Mouse (Mus musculus): ENCODE results near the gene Dop1b. TPM values are rescaled to one million over a fixed set of nuclear protein-coding genes. Genes with fewer than 3 reads are reported as not detected.

Gene Dop1b
- polyA plus RNA-seq, 1 experiment from 2014 or later: 11.7 TPM

DNA sequence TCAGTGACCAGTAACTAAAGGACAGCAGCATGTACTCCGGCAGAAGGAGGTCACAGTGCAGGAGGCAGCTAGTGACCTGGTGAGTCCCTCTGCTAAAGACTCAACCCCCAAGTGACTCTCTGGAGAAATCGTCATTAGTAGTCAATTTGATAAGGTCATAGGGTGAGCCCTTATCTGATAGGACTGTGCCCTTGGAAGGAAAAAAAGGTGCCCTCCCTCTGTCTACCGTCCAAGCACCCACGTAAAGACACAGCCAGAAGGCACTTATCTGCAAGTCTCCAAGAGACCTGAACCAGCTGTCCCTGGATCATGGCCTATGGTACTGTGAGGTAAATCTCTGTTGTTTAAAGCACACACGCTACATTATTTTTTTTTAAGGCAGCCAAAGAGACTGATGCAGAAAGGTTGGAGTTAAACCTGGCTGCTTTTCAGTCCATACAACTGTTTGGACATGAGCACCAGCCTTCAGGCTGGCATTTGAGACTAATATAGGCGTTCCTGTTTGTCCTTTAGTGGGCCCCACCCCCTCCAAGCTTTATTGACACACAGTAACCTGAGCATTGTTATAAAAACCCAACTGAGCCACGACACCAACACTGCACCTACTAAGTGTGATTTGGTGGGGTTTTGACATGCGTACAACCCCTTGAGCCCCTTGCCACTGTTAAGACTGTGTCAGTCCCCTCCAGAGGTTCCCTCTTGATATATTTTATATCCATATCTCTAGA, 13.9 kb downstream of the Dop1b start:
- no peak overlapping the region for H3K9ac ChIP-seq (ENCODE audit: low read length)
- H3K27me3 ChIP-seq (ENCODE audit: control insufficient read depth, insufficient read depth, low read length): no peaks in the 10 kb centered on the region
- no peaks in the 10 kb centered on the region for H3K36me3 ChIP-seq (ENCODE audit: control insufficient read depth, insufficient read depth, low read length)
- no peak overlapping the region for H3K4me2 ChIP-seq
- ATAC-seq (ENCODE audit: low FRiP score) (no peak), DNase-seq (ENCODE audit: low spot score, missing footprints) (no peak)
- no peaks in the 10 kb centered on the region for H3K9me3 ChIP-seq (ENCODE audit: control insufficient read depth, low read length)
- no peak overlapping the region for H3K27ac ChIP-seq (ENCODE audit: low read depth, low read length)
- 77% methylated on average over 8 of the region's 8 CpGs for WGBS
- no peaks in the 10 kb centered on the region for H3K4me1 ChIP-seq (ENCODE audit: control insufficient read depth, insufficient read depth, low read length)
- no peak overlapping the region for H3K4me3 ChIP-seq (ENCODE audit: low read depth, low read length)

DNA sequence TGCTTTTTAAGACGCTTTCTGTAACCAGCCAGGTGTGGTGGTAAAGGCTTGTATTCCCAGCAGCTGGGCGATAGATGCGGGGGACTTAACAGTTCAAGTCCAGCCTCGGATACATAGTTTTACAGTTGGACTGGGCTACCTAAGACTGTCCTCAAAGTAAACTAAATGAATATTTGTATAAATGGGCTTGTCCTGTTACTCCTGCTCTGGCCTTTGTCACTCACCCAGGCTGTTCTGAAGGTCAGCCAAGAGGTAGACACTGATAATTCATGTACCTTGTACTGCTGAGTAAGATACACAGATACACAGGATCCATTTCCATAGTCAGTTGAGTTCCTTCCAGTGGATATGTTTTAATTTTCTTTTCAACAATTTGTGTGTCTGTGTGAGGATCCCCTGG, 14.5 kb downstream of the Dop1b start:
- Histone ChIP-seq H3K27me3 (ENCODE audit: control insufficient read depth, insufficient read depth, low read length) (no peaks in the 10 kb centered on the region), H3K36me3 (ENCODE audit: control insufficient read depth, insufficient read depth, low read length) (no peaks in the 10 kb centered on the region), H3K9me3 (ENCODE audit: control insufficient read depth, low read length) (no peaks in the 10 kb centered on the region), H3K4me1 (ENCODE audit: control insufficient read depth, insufficient read depth, low read length) (no peaks in the 10 kb centered on the region), H3K4me3 (ENCODE audit: low read depth, low read length) (no peak overlapping the region), H3K9ac (ENCODE audit: low read length) (no peak overlapping the region), H3K4me2 (no peak overlapping the region), H3K27ac (ENCODE audit: low read depth, low read length) (no peak overlapping the region)
- WGBS: 86% methylated on average over 4 of the region's 4 CpGs
- no peak for ATAC-seq (ENCODE audit: low FRiP score)
- no peak for DNase-seq (ENCODE audit: low spot score, missing footprints)

DNA sequence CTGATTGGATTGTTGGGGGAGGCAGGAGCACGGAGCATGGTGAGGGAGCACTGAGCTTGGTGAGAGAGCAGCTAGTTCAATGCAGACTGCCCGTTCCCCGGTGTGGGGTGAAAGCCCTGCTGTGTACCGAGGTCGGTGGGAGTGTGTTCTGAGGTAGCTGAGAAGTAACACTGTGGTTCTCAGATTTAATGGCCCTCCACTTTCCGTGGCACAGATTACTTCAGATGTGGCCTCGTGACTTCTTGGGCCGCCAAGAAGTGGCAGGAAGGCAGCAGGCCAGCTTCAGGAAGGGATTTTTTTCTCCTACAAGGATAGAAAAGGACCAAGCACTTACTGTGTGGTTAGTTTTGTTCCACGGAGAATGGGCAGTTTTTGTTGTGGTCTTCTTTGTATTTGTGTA, 17.0 kb downstream of the Dop1b start:
- Histone ChIP-seq H3K4me3 (ENCODE audit: low read depth, low read length) (no peak overlapping the region), H3K4me1 (ENCODE audit: control insufficient read depth, insufficient read depth, low read length) (no peaks in the 10 kb centered on the region), H3K27ac (ENCODE audit: low read depth, low read length) (no peak overlapping the region), H3K27me3 (ENCODE audit: control insufficient read depth, insufficient read depth, low read length) (no peaks in the 10 kb centered on the region), H3K9ac (ENCODE audit: low read length) (no peak overlapping the region), H3K9me3 (ENCODE audit: control insufficient read depth, low read length) (no peaks in the 10 kb centered on the region), H3K36me3 (ENCODE audit: control insufficient read depth, insufficient read depth, low read length) (no peaks in the 10 kb centered on the region), H3K4me2 (no peak overlapping the region)
- DNase-seq (ENCODE audit: low spot score, missing footprints) (no peak), ATAC-seq (ENCODE audit: low FRiP score) (no peak)
- 77% methylated on average over 9 of the region's 9 CpGs for WGBS

DNA sequence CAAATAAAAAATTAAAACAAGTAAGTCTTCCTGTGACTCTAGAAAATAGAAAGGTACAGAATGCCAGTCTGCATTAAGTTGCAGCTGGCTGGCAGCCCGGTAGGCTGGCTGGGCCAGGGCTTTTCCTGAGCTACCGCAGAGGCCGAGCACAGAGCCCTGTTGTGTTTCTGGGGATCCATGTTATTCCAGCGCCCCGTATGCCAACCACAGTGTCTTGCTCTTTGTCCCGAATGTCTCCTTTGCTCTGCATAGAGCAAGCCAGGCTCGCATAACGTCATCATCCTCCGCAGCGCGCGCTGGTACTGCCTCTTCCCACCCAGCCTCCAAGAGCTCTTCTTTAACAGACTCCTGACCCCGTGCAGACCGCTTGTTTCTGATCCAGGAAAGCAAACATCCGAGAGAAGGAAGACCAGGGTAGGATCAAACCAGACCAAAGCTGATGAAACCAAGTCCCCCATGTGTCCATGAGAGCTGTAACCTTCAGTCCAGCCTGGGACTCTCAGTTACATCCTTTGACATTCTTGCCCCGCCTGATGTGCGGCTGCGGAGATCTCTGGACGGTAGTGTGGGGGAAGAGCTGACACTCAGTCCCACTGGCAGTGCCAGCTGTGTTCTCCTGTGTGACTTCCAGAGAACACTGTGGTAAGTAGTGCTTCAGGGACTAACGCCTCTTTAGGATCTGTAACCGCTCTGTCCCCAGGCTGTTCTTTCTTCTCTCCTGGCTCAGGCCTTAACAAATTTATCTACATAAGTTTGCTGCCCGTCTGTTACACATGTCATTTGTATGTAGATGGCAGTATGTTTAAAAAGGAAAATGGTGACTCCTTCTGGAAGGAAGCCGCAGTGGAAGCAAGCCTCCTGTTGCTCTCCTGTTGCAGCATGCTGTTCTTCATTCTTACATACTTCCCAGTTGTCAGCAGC, 18.4 kb downstream of the Dop1b start:
- H3K9ac ChIP-seq (ENCODE audit: low read length): no peak overlapping the region
- H3K27ac ChIP-seq (ENCODE audit: low read depth, low read length): no peak overlapping the region
- no peaks in the 10 kb centered on the region for H3K4me1 ChIP-seq (ENCODE audit: control insufficient read depth, insufficient read depth, low read length)
- no peaks in the 10 kb centered on the region for H3K27me3 ChIP-seq (ENCODE audit: control insufficient read depth, insufficient read depth, low read length)
- 86% methylated on average over 23 of the region's 23 CpGs for WGBS
- H3K4me2 ChIP-seq: no peak overlapping the region
- ATAC-seq (ENCODE audit: low FRiP score): no peak
- no peak overlapping the region for H3K4me3 ChIP-seq (ENCODE audit: low read depth, low read length)
- no peak for DNase-seq (ENCODE audit: low spot score, missing footprints)
- no peaks in the 10 kb centered on the region for H3K9me3 ChIP-seq (ENCODE audit: control insufficient read depth, low read length)
- no peaks in the 10 kb centered on the region for H3K36me3 ChIP-seq (ENCODE audit: control insufficient read depth, insufficient read depth, low read length)

- no peak for ATAC-seq (ENCODE audit: low FRiP score)
Observed at GRCm38 (mm10) chr16:93731310-93731709, 19.6 kb downstream of the Dop1b start.

GRCm38 (mm10) chr16:93732875-93733569, 21.3 kb downstream of the Dop1b start:
- Histone ChIP-seq H3K27me3 (ENCODE audit: control insufficient read depth, insufficient read depth, low read length) (no peaks in the 10 kb centered on the region), H3K4me1 (ENCODE audit: control insufficient read depth, insufficient read depth, low read length) (no peaks in the 10 kb centered on the region), H3K36me3 (ENCODE audit: control insufficient read depth, insufficient read depth, low read length) (no peaks in the 10 kb centered on the region), H3K9ac (ENCODE audit: low read length) (no peak overlapping the region), H3K27ac (ENCODE audit: low read depth, low read length) (no peak overlapping the region), H3K9me3 (ENCODE audit: control insufficient read depth, low read length) (no peaks in the 10 kb centered on the region), H3K4me3 (ENCODE audit: low read depth, low read length) (no peak overlapping the region), H3K4me2 (no peak overlapping the region)
- DNase-seq (ENCODE audit: low spot score, missing footprints) (no peak), ATAC-seq (ENCODE audit: low FRiP score) (no peak)
- WGBS: 79% methylated on average over 18 of the region's 18 CpGs

More at GRCm38 (mm10) chr16:93731310-93731709, 19.6 kb downstream of the Dop1b start:
- H3K27ac ChIP-seq (ENCODE audit: low read depth, low read length): no peak overlapping the region
- no peaks in the 10 kb centered on the region for H3K27me3 ChIP-seq (ENCODE audit: control insufficient read depth, insufficient read depth, low read length)
- H3K4me3 ChIP-seq (ENCODE audit: low read depth, low read length): no peak overlapping the region
- WGBS: 92% methylated on average over 8 of the region's 8 CpGs
- no peaks in the 10 kb centered on the region for H3K4me1 ChIP-seq (ENCODE audit: control insufficient read depth, insufficient read depth, low read length)
- H3K4me2 ChIP-seq: no peak overlapping the region
- no peaks in the 10 kb centered on the region for H3K9me3 ChIP-seq (ENCODE audit: control insufficient read depth, low read length)
- no peak for DNase-seq (ENCODE audit: low spot score, missing footprints)
- H3K9ac ChIP-seq (ENCODE audit: low read length): no peak overlapping the region
- no peaks in the 10 kb centered on the region for H3K36me3 ChIP-seq (ENCODE audit: control insufficient read depth, insufficient read depth, low read length)

DNA sequence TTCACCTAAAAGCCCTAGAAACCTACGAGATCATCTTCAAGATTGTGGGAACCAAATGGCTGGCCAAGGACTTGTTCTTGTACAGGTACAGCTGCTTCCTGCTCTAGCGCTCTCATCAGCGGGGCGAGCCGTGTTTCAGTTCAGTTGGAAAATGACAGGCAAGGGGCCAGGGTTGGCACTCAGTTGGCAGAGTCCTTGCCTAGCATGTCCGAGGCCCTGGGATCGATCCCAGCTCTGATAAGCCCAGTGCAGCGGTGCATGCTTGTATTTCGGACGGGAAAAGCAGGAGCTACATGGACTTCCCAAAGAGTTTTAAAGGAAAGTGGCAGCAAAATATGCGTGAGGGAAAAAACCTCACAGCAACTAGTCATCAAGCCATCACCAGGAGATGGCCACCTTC, 27.5 kb downstream of the Dop1b start:
- Histone ChIP-seq H3K9ac (ENCODE audit: low read length) (no peak overlapping the region), H3K4me1 (ENCODE audit: control insufficient read depth, insufficient read depth, low read length) (no peaks in the 10 kb centered on the region), H3K4me2 (no peak overlapping the region), H3K9me3 (ENCODE audit: control insufficient read depth, low read length) (no peaks in the 10 kb centered on the region), H3K27ac (ENCODE audit: low read depth, low read length) (no peak overlapping the region), H3K27me3 (ENCODE audit: control insufficient read depth, insufficient read depth, low read length) (no peaks in the 10 kb centered on the region), H3K4me3 (ENCODE audit: low read depth, low read length) (no peak overlapping the region), H3K36me3 (ENCODE audit: control insufficient read depth, insufficient read depth, low read length) (no peaks in the 10 kb centered on the region)
- DNase-seq (ENCODE audit: low spot score, missing footprints): no peak
- ATAC-seq (ENCODE audit: low FRiP score): no peak
- WGBS: 94% methylated on average over 11 of the region's 11 CpGs

DNA sequence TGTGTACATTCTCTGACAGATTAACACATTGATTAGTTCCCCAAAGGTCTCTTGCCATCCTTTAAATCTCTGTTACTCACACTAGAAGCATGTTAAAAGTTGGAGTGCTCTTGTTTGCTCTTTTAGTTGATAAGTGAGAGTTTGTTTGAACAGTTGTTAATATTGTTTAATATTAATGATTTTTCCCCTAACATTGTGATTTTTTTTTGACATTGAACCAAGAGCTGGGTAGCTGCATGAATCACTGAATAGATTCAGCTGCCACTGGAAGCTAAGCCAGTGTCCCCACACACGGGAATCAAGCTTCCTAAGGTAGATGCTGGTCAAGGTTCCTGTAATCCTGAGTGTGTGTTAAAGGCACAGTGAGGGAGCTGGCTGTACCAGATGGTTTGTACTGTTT, 31.2 kb downstream of the Dop1b start:
- no peak overlapping the region for H3K27ac ChIP-seq (ENCODE audit: low read depth, low read length)
- WGBS: 56% methylated on average over 1 of the region's 1 CpGs
- ATAC-seq (ENCODE audit: low FRiP score): no peak

DNA sequence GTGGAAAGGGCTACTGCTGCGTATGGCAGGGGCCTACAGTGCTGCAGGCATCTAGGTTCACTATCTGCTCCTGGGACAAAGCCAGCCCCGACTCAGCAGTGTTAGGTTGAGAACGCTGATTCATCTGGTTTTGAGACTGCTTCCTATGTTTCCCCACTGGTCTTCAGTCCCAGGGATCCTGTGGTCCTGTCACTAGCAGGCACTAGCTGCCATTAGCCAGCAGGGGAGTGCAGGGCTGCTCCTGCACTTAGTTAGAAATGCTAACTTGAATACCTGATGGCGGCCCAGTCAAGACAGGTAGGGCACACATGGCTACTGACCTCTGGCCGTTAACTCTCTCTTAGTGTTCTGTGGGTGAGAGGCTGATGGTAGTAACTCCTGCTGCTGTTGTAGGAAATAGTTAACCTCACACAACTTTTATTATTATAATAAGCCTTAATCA, 32.4 kb downstream of the Dop1b start:
- H3K27me3 ChIP-seq (ENCODE audit: control insufficient read depth, insufficient read depth, low read length): no peaks in the 10 kb centered on the region
- no peaks in the 10 kb centered on the region for H3K36me3 ChIP-seq (ENCODE audit: control insufficient read depth, insufficient read depth, low read length)
- 74% methylated on average over 5 of the region's 5 CpGs for WGBS
- H3K4me3 ChIP-seq (ENCODE audit: low read depth, low read length): no peak overlapping the region
- ATAC-seq (ENCODE audit: low FRiP score) (no peak), DNase-seq (ENCODE audit: low spot score, missing footprints) (no peak)
- no peak overlapping the region for H3K4me2 ChIP-seq
- no peaks in the 10 kb centered on the region for H3K9me3 ChIP-seq (ENCODE audit: control insufficient read depth, low read length)
- no peak overlapping the region for H3K27ac ChIP-seq (ENCODE audit: low read depth, low read length)
- H3K9ac ChIP-seq (ENCODE audit: low read length): no peak overlapping the region
- H3K4me1 ChIP-seq (ENCODE audit: control insufficient read depth, insufficient read depth, low read length): no peaks in the 10 kb centered on the region

More for the DNA sequence above, 31.2 kb downstream of the Dop1b start:
- no peaks in the 10 kb centered on the region for H3K27me3 ChIP-seq (ENCODE audit: control insufficient read depth, insufficient read depth, low read length)
- no peaks in the 10 kb centered on the region for H3K9me3 ChIP-seq (ENCODE audit: control insufficient read depth, low read length)
- H3K36me3 ChIP-seq (ENCODE audit: control insufficient read depth, insufficient read depth, low read length): no peaks in the 10 kb centered on the region
- H3K9ac ChIP-seq (ENCODE audit: low read length): no peak overlapping the region
- no peaks in the 10 kb centered on the region for H3K4me1 ChIP-seq (ENCODE audit: control insufficient read depth, insufficient read depth, low read length)
- no peak overlapping the region for H3K4me3 ChIP-seq (ENCODE audit: low read depth, low read length)
- no peak for DNase-seq (ENCODE audit: low spot score, missing footprints)
- no peak overlapping the region for H3K4me2 ChIP-seq
